Mouse (Mus musculus): ENCODE data around the gene Foxc2. TPM values are rescaled to one million over a fixed set of nuclear protein-coding genes. Genes with fewer than 3 reads are reported as not detected.
A peak's percentile ranks its signal among the peaks of the same experiment; 100 is the strongest.

Foxc2 gene
- 1.5 TPM in 1 of 2 replicates, not detected in the other for polyA plus RNA-seq (2014; fragmentation: Nextera tagmentation; extraction: Ambion mirVana)

DNA sequence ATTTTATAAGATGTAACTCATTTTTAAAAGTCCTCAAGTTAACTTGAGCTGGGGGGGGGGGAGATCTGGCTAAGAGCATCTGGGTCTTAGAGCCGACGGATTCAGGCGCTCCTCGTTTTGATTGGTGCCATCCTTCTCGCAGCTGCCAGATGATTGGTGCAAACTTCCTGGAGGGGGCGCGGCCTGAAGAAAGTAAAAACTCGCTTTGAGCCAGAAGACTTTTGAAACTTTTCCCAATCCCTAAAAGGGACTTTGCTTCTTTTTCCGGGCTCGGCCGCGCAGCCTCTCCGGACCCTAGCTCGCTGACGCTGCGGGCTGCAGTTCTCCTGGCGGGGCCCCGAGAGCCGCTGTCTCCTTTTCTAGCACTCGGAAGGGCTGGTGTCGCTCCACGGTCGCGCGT is at the start of gene Foxc2:
Gene Foxc2 (plus strand): TSS at position 224 of the 400 bp plus-strand sequence.
- Histone ChIP-seq H3K36me3 (ENCODE audit: control insufficient read depth, insufficient read depth, low read length) (no peaks in the 10 kb centered on the region), H3K9ac (replicated peaks; ENCODE audit: low read length) (0 out of 2 replicates have a peak within 1 kb of the TSS, but pooled peaks have one; percentile 7), H3K27ac (replicated peaks; ENCODE audit: low read depth, low read length) (no peak within 1 kb of the TSS), H3K4me3 (replicated peaks; ENCODE audit: low read depth, low read length) (peak within 1 kb of the TSS; percentile 28), H3K27me3 (ENCODE audit: control insufficient read depth, insufficient read depth, low read length) (peaks cover 84% of the 10 kb centered on the region), H3K4me2 (ENCODE audit: low read length) (peak within 1 kb of the TSS; percentile 49), H3K9me3 (ENCODE audit: control insufficient read depth, low read length) (no peaks in the 10 kb centered on the region), H3K4me1 (ENCODE audit: control insufficient read depth, insufficient read depth, low read length) (peaks cover 3% of the 10 kb centered on the region; the same call in 1 of the 2 replicates)
- 1% methylated on average over 25 of the region's 25 CpGs for WGBS
- no peak for ATAC-seq (ENCODE audit: low FRiP score, low TSS enrichment)
- peak; percentile 85 for DNase-seq

DNA sequence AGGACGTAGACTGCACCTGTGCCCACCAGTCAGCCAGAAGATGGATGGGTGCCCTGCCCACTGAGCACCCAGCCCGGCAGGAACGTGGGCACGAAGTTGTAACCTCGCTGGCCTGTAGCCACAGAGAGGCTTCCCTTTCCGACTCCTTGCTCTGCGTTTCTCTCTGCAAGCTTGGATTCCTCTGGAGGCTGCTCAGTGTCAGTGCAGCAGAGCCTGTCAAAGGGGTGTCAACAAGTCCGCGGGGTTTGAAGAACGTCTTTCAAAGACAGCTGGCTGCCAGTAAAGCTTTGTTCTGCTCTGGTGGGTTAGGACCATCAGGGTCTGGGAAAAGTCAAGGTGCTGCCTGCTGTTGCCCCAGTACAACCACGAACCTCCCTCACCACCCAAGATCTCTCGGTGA is 44.5 kb upstream of the Foxc2 start:
- ATAC-seq (ENCODE audit: low FRiP score, low TSS enrichment): no peak
- WGBS: 1% methylated on average over 12 of the region's 12 CpGs
- Histone ChIP-seq H3K27ac (replicated peaks; ENCODE audit: low read depth, low read length) (no peak overlapping the region), H3K9ac (replicated peaks; ENCODE audit: low read length) (no peak overlapping the region), H3K9me3 (ENCODE audit: control insufficient read depth, low read length) (no peaks in the 10 kb centered on the region), H3K4me3 (replicated peaks; ENCODE audit: low read depth, low read length) (no peak overlapping the region), H3K27me3 (ENCODE audit: control insufficient read depth, insufficient read depth, low read length) (peaks cover 73% of the 10 kb centered on the region), H3K4me2 (ENCODE audit: low read length) (no peak overlapping the region), H3K36me3 (ENCODE audit: control insufficient read depth, insufficient read depth, low read length) (no peaks in the 10 kb centered on the region), H3K4me1 (ENCODE audit: control insufficient read depth, insufficient read depth, low read length) (no peaks in the 10 kb centered on the region)
- DNase-seq: no peak

DNA sequence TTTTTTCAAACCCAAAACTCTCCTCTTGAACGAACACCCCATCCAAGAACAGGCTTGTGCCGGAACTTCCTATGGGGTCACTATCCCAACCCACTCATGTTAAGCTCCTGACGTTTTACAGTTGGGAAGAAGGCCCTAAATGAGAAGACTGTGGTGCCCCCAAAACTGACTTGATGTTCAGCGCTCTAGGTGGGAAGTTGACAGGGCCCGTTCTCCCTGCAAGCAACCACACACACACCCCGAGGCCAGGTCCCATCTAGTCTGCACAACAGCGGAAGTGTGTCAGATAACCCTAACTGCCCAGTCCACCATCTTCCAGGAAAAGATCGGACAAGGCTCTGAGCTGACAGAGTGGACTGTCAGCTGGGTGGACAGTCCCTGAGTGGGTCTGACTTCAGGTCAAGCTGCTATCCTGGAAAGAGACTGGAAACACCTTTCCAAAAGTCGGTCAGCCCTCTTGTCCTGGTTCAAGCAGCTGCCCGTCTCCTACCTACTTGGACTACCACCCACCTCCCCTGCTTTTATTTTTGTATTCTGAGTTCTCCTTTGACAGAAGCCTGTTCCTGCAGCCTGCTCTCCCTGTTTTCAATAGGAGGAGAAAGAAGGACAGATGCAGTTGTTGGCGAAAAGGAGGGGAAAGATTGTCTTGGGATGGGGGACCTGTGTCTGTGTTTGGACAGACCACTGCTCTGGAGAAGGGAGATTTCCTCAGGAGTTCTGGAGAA is 43.4 kb upstream of the Foxc2 start:
- 11% methylated on average over 11 of the region's 11 CpGs for WGBS
- no peaks in the 10 kb centered on the region for H3K4me1 ChIP-seq (ENCODE audit: control insufficient read depth, insufficient read depth, low read length)
- H3K9me3 ChIP-seq (ENCODE audit: control insufficient read depth, low read length): no peaks in the 10 kb centered on the region
- DNase-seq (no peak), ATAC-seq (ENCODE audit: low FRiP score, low TSS enrichment) (no peak)
- no peak overlapping the region for H3K4me2 ChIP-seq (ENCODE audit: low read length)
- no peak overlapping the region for H3K4me3 ChIP-seq (replicated peaks; ENCODE audit: low read depth, low read length)
- H3K36me3 ChIP-seq (ENCODE audit: control insufficient read depth, insufficient read depth, low read length): no peaks in the 10 kb centered on the region
- no peak overlapping the region for H3K27ac ChIP-seq (replicated peaks; ENCODE audit: low read depth, low read length)
- peaks cover 85% of the 10 kb centered on the region for H3K27me3 ChIP-seq (ENCODE audit: control insufficient read depth, insufficient read depth, low read length)
- H3K9ac ChIP-seq (replicated peaks; ENCODE audit: low read length): no peak overlapping the region

DNA sequence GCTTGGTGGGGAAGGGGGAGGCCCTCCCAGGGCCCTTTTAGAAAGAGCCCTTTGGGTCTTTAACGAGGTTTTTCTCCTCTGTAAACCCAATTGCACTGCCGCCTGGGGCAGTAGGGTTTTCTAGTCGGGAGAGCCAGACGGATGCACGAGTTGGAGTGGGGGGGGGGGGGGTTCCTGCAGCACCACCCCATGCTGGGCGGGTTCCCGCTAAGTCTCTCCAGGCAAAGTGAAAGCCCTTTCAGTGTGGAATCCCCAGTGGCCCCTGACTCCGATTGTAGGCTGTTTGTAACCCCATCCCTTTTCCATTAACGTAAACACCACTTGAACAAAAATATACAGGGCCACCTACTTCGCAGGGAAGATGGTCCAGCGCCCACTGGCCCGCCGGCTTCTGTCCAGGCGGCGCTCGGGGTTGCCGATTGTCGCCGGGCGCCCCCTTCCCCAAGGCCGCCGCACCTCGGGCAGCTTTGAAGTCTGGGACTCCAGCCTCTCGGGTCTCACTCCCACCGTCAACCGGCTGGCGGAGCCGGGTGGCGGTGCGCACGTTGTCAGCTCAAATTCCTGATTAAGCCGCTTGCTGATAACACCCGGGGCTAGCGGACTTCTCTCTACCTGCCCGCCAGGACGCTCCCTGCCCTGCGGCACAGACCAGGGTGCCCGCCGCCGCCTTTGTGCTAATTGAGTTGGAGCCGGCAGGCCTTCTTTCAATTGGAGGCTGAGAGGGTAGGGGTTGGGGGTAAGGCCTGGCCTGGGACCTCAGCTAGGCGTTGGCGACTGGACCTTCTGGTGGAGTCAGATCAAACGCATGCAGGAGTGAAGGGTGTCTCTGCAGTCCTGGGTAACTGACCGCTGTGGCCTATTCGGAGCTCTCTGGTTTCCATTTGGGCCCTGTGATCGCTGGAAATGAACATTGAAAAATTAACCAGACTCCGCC is 42.5 kb upstream of the Foxc2 start:
- under 1% methylated on average over 48 of the region's 48 CpGs for WGBS
- no peaks in the 10 kb centered on the region for H3K4me1 ChIP-seq (ENCODE audit: control insufficient read depth, insufficient read depth, low read length)
- H3K4me2 ChIP-seq (ENCODE audit: low read length): no peak overlapping the region

DNA sequence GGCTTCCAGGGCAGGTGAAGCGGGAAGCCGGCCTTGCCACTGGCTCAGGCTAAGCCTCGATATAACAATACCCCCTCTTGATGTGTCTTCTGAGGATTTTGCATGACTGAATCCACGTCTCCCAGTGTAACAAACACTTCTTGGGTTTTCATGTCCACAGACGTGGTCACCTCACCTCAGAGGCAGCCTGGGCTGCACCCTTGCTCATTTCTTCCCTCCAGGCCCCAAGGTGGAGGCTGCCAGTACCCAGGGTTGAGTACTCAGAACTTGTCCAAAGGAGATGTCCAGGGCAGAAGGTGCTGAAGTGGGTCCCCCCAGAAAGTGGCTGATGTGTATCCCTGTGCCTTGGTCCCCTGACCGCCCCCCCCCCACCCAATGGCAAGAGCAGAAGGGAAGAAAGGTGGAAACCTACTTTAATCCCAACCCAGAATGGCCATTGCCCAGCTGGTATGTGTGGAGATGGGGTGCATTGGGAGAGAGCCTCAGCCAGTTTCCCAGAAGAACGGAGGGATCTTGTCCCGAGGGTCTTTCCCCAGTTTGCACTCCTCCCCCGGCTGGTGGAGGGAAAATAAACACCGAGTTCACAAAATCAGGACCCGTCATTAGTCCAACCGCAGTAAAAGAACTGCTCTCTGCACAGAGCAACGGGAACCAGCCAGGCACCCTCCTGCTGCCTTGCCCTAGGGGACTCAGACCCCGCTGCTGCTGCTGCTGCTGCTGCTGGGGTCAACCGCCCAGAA is 41.7 kb upstream of the Foxc2 start:
- no peaks in the 10 kb centered on the region for H3K36me3 ChIP-seq (ENCODE audit: control insufficient read depth, insufficient read depth, low read length)
- H3K4me1 ChIP-seq (ENCODE audit: control insufficient read depth, insufficient read depth, low read length): no peaks in the 10 kb centered on the region
- no peak overlapping the region for H3K9ac ChIP-seq (replicated peaks; ENCODE audit: low read length)
- DNase-seq (no peak), ATAC-seq (ENCODE audit: low FRiP score, low TSS enrichment) (no peak)
- H3K4me2 ChIP-seq (ENCODE audit: low read length): no peak overlapping the region
- H3K4me3 ChIP-seq (replicated peaks; ENCODE audit: low read depth, low read length): no peak overlapping the region
- peaks cover 93% of the 10 kb centered on the region for H3K27me3 ChIP-seq (ENCODE audit: control insufficient read depth, insufficient read depth, low read length)
- no peak overlapping the region for H3K27ac ChIP-seq (replicated peaks; ENCODE audit: low read depth, low read length)
- under 1% methylated on average over 15 of the region's 15 CpGs for WGBS
- no peaks in the 10 kb centered on the region for H3K9me3 ChIP-seq (ENCODE audit: control insufficient read depth, low read length)

More for the DNA sequence above, 42.5 kb upstream of the Foxc2 start:
- Histone ChIP-seq H3K27ac (replicated peaks; ENCODE audit: low read depth, low read length) (no peak overlapping the region), H3K9me3 (ENCODE audit: control insufficient read depth, low read length) (no peaks in the 10 kb centered on the region), H3K27me3 (ENCODE audit: control insufficient read depth, insufficient read depth, low read length) (peaks cover 91% of the 10 kb centered on the region), H3K36me3 (ENCODE audit: control insufficient read depth, insufficient read depth, low read length) (no peaks in the 10 kb centered on the region), H3K9ac (replicated peaks; ENCODE audit: low read length) (no peak overlapping the region), H3K4me3 (replicated peaks; ENCODE audit: low read depth, low read length) (0 out of 2 replicates have a peak overlapping the region, but pooled peaks have one; percentile 5)
- DNase-seq: no peak
- ATAC-seq (ENCODE audit: low FRiP score, low TSS enrichment): no peak

DNA sequence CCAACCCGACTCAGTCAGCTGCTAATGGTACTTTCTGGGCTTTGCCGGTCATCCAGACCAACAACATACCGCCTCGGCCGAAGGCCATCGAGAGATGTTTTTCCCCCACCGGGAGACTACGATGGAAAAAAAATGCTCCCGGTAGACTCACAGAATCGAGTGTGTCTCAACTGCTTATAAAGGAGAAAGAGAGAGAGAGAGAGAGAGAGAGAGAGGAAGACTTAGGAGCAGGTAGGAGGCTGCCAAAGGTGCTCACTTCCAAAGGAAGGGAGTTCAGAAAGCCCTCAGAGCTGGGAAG is 41.2 kb upstream of the Foxc2 start:
- under 1% methylated on average over 10 of the region's 10 CpGs for WGBS
- DNase-seq (no peak), ATAC-seq (ENCODE audit: low FRiP score, low TSS enrichment) (no peak)
- Histone ChIP-seq H3K36me3 (ENCODE audit: control insufficient read depth, insufficient read depth, low read length) (no peaks in the 10 kb centered on the region), H3K4me1 (ENCODE audit: control insufficient read depth, insufficient read depth, low read length) (no peaks in the 10 kb centered on the region), H3K4me2 (ENCODE audit: low read length) (no peak overlapping the region), H3K9me3 (ENCODE audit: control insufficient read depth, low read length) (no peaks in the 10 kb centered on the region), H3K27ac (replicated peaks; ENCODE audit: low read depth, low read length) (no peak overlapping the region), H3K27me3 (ENCODE audit: control insufficient read depth, insufficient read depth, low read length) (peaks cover 94% of the 10 kb centered on the region), H3K4me3 (replicated peaks; ENCODE audit: low read depth, low read length) (no peak overlapping the region), H3K9ac (replicated peaks; ENCODE audit: low read length) (no peak overlapping the region)

DNA sequence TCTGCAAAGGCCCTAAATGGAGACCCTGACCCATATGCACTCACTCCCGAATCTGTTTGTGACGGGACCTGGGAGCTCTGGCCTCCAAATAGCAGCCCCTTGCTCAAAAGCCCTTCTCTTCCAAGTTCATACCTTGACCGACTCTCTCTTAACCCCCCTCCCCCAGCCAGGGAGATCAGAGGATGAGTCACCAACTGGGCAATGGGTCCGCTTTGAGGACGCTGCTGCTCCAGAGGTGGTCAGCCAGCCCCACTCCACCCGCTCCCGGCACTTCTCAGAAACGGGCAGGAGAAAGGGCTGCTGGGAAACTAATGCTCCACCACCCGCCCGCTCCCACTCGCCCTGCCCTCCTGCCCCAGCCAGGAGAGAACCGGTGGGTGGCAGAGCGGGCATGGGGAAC is 40.0 kb upstream of the Foxc2 start:
- Histone ChIP-seq H3K9me3 (ENCODE audit: control insufficient read depth, low read length) (no peaks in the 10 kb centered on the region), H3K4me3 (replicated peaks; ENCODE audit: low read depth, low read length) (no peak overlapping the region), H3K27me3 (ENCODE audit: control insufficient read depth, insufficient read depth, low read length) (peaks cover 94% of the 10 kb centered on the region), H3K36me3 (ENCODE audit: control insufficient read depth, insufficient read depth, low read length) (no peaks in the 10 kb centered on the region), H3K4me2 (ENCODE audit: low read length) (no peak overlapping the region), H3K9ac (replicated peaks; ENCODE audit: low read length) (no peak overlapping the region), H3K27ac (replicated peaks; ENCODE audit: low read depth, low read length) (no peak overlapping the region), H3K4me1 (ENCODE audit: control insufficient read depth, insufficient read depth, low read length) (no peaks in the 10 kb centered on the region)
- DNase-seq (no peak), ATAC-seq (ENCODE audit: low FRiP score, low TSS enrichment) (no peak)
- WGBS: 1% methylated on average over 13 of the region's 13 CpGs

DNA sequence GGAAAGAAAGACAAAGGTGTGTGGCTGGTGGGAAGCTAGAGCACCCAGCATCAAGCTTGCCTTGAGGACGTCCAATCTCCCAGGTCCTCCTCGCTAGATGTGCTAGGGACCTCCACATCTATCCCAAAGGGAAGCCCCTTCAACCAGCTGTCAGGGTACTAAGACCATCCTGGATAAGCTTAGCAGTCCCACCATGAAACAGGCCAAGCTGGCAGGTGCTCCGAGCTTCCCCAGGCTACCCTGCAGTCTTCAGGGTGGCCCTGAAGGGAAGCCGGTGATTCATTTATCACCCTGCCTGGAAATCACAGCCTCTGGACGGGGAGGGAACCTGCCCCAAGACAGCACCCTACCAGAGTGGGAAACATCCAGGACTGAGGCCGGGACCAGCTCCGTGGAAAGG is 39.4 kb upstream of the Foxc2 start:
- DNase-seq: no peak
- peaks cover 94% of the 10 kb centered on the region for H3K27me3 ChIP-seq (ENCODE audit: control insufficient read depth, insufficient read depth, low read length)
- H3K4me3 ChIP-seq (replicated peaks; ENCODE audit: low read depth, low read length): no peak overlapping the region
- no peak for ATAC-seq (ENCODE audit: low FRiP score, low TSS enrichment)
- H3K36me3 ChIP-seq (ENCODE audit: control insufficient read depth, insufficient read depth, low read length): no peaks in the 10 kb centered on the region
- no peaks in the 10 kb centered on the region for H3K9me3 ChIP-seq (ENCODE audit: control insufficient read depth, low read length)
- H3K9ac ChIP-seq (replicated peaks; ENCODE audit: low read length): no peak overlapping the region
- 2% methylated on average over 7 of the region's 7 CpGs for WGBS
- H3K4me1 ChIP-seq (ENCODE audit: control insufficient read depth, insufficient read depth, low read length): no peaks in the 10 kb centered on the region
- no peak overlapping the region for H3K27ac ChIP-seq (replicated peaks; ENCODE audit: low read depth, low read length)
- H3K4me2 ChIP-seq (ENCODE audit: low read length): no peak overlapping the region

All from midbrain, embryonic 14.5 days (tissue).